Mouse (Mus musculus): Measurements from ENCODE around the gene Fam169b. TPM values are rescaled to one million over a fixed set of nuclear protein-coding genes. Genes with fewer than 3 reads are reported as not detected.
"Not testable (repeated sequence)": the region's sequence is repeated elsewhere in the genome, so short reads cannot be mapped to it uniquely, and the experiment has no call there.

Fam169b gene
- total and polyA plus RNA-seq, 2 experiments: 21.8 to 25.8 TPM

GRCm38 (mm10) chr7:68274951-68275350 lies 1.3 kb downstream of the Fam169b start:
- peak overlapping the region; percentile 91 for H3K4me3 ChIP-seq (ENCODE audit: insufficient read depth, low read depth, low read length)
- H3K4me1 ChIP-seq (ENCODE audit: control insufficient read depth, insufficient read depth, low read length): peaks cover 17% of the 10 kb centered on the region; the same call in 1 of the 2 replicates
- TF ChIP-seq CTCF (IDR thresholded peaks at IDR 0.05; ENCODE audit: low read depth, low read length) (no peak), POLR2A (IDR thresholded peaks at IDR 0.05; ENCODE audit: extremely low read depth, insufficient read depth, low read length) (peak; percentile 42; the same call in 1 of the 2 replicates)
- peak; percentile 89 for DNase-seq (ENCODE audit: extremely low read depth, low read depth, low spot score)
- H3K79me2 ChIP-seq (ENCODE audit: control insufficient read depth, insufficient read depth, low read length): peaks cover 20% of the 10 kb centered on the region; the same call in 1 of the 2 replicates
- H3K27me3 ChIP-seq (ENCODE audit: control insufficient read depth, insufficient read depth, low read length): no peaks in the 10 kb centered on the region
- H3K9ac ChIP-seq (ENCODE audit: low read depth, low read length): peak overlapping the region; percentile 93
- H3K27ac ChIP-seq (replicated peaks; ENCODE audit: insufficient read depth, low read depth, low read length): peak overlapping the region; percentile 95
- no peaks in the 10 kb centered on the region for H3K36me3 ChIP-seq (ENCODE audit: control insufficient read depth, insufficient read depth, low read length)
- WGBS: 20% methylated on average over 9 of the region's 9 CpGs

- Histone ChIP-seq H3K79me2 (ENCODE audit: control insufficient read depth, insufficient read depth, low read length) (peaks cover 21% of the 10 kb centered on the region; the same call in 1 of the 2 replicates), H3K4me1 (ENCODE audit: control insufficient read depth, insufficient read depth, low read length) (peaks cover 18% of the 10 kb centered on the region), H3K27ac (replicated peaks; ENCODE audit: insufficient read depth, low read depth, low read length) (peak overlapping the region; percentile 95), H3K4me3 (ENCODE audit: insufficient read depth, low read depth, low read length) (peak overlapping the region; percentile 91), H3K9ac (ENCODE audit: low read depth, low read length) (peak overlapping the region; percentile 95)
- not testable (repeated sequence) for H3K27me3 ChIP-seq (ENCODE audit: control insufficient read depth, insufficient read depth, low read length); DNase-seq (ENCODE audit: extremely low read depth, low read depth, low spot score); H3K36me3 ChIP-seq (ENCODE audit: control insufficient read depth, insufficient read depth, low read length)
- WGBS: 34% methylated on average over 9 of the region's 9 CpGs
These were observed 1.8 kb downstream of the Fam169b start for GRCm38 (mm10) chr7:68275445-68275837.

DNA sequence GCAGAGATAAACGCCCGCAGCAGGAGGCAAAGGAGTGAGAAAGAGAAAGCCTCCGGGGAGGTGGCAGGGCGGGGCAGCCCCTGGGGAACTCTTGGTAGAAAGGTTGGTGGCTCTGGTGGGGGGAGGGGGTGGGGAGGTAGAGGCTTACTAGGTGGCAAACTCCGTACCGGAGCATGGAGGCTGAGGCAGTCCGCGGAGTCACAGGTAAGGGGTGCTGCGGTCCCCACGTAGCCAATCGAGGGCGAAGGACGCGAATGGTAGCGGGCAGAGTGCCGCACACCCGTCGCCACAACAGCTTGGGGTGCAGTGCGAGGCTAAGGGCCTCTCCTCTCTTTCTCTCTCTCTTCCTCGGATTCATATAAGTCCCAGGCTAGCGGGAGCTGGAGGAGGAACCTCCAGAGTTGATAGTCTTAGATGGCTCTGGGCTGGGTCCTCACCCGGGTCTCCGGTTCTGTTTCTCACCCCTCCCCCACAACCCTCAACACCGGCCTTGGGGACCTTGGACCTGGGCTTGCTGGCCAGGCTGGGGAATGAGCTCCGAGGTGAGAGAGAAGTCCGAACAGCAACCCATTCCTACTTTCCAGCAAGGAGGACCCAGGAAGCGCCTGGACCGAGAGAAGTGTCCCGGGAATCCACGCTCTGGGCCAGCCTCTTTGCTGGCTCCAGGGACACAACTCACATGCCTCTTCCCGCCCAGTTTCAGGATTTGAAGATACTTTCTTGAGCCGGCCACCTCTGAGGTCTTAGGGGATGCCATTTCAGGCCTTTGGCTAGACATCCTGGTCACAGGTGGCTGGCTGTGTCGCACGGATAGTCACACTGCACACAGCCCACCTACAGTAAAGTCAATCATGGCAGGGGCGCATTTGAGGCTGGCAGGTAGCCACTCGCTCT lies 2.4 kb downstream of the Fam169b start:
- Histone ChIP-seq H3K27me3 (ENCODE audit: control insufficient read depth, insufficient read depth, low read length) (no peaks in the 10 kb centered on the region), H3K36me3 (ENCODE audit: control insufficient read depth, insufficient read depth, low read length) (no peaks in the 10 kb centered on the region), H3K4me3 (ENCODE audit: insufficient read depth, low read depth, low read length) (peak overlapping the region; percentile 91), H3K79me2 (ENCODE audit: control insufficient read depth, insufficient read depth, low read length) (peaks cover 24% of the 10 kb centered on the region; the same call in 1 of the 2 replicates), H3K9ac (ENCODE audit: low read depth, low read length) (peak overlapping the region; percentile 95), H3K27ac (replicated peaks; ENCODE audit: insufficient read depth, low read depth, low read length) (peak overlapping the region; percentile 95), H3K4me1 (ENCODE audit: control insufficient read depth, insufficient read depth, low read length) (peaks cover 20% of the 10 kb centered on the region)
- peak; percentile 82 for DNase-seq (ENCODE audit: extremely low read depth, low read depth, low spot score)
- 4% methylated on average over 36 of the region's 36 CpGs for whole genome bisulfite sequencing
- no peak for TF ChIP-seq CTCF (IDR thresholded peaks at IDR 0.05; ENCODE audit: low read depth, low read length)
- TF ChIP-seq POLR2A (IDR thresholded peaks at IDR 0.05; ENCODE audit: extremely low read depth, insufficient read depth, low read length): peak; percentile 82

DNA sequence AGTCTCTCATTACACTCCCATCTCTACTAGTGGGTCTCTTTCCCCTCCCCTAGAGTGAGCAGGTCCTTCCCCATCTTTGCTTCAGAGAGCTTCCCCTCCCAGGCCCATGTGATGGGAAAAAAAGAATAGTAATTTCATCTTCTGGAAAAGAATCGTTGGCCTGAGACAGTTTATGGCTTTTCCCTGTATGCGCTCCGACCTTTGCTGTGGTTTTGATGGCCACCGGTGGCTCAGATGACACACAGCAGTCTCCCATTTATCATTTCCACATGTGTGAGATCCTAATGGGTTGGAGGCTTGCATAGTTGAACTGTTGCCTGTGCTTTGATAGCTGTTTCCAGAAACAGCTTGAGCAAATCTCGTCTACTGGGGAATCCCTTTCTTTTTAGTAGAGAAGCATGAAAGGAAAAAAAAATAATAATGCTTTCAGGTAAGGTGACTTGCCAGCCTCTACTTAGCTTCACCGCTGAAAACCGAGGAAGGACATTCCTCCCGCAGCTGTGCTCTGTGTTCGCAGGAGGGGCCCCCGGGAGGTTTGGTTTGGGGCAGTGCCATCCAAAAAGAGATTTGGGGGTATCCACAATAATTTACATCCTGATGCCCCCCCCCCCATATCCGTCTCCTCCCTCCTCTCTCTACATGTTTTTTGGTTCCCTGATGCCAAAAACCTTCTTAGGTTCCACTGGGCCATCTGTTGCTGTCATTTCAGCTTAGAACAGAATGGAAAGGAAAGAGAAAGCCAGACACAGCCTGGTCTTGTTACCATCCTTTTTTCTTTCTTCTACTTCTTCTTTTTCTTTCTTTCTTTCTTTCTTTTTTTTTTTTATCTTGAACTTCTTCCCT lies 3.6 kb downstream of the Fam169b start:
- H3K27ac ChIP-seq (replicated peaks; ENCODE audit: insufficient read depth, low read depth, low read length): peak overlapping the region; percentile 95
- peaks cover 24% of the 10 kb centered on the region; the same call in 1 of the 2 replicates for H3K79me2 ChIP-seq (ENCODE audit: control insufficient read depth, insufficient read depth, low read length)
- H3K4me3 ChIP-seq (ENCODE audit: insufficient read depth, low read depth, low read length): peak overlapping the region; percentile 52
- 24% methylated on average over 11 of the region's 11 CpGs for WGBS
- no peaks in the 10 kb centered on the region for H3K27me3 ChIP-seq (ENCODE audit: control insufficient read depth, insufficient read depth, low read length)
- TF ChIP-seq CTCF (IDR thresholded peaks at IDR 0.05; ENCODE audit: low read depth, low read length) (no peak), POLR2A (IDR thresholded peaks at IDR 0.05; ENCODE audit: extremely low read depth, insufficient read depth, low read length) (no peak)
- H3K36me3 ChIP-seq (ENCODE audit: control insufficient read depth, insufficient read depth, low read length): no peaks in the 10 kb centered on the region
- DNase-seq (ENCODE audit: extremely low read depth, low read depth, low spot score): peak; percentile 56
- H3K9ac ChIP-seq (ENCODE audit: low read depth, low read length): peak overlapping the region; percentile 67
- H3K4me1 ChIP-seq (ENCODE audit: control insufficient read depth, insufficient read depth, low read length): peaks cover 24% of the 10 kb centered on the region

- Histone ChIP-seq H3K9ac (ENCODE audit: low read depth, low read length) (peak overlapping the region; percentile 67), H3K79me2 (ENCODE audit: control insufficient read depth, insufficient read depth, low read length) (peaks cover 24% of the 10 kb centered on the region; the same call in 1 of the 2 replicates), H3K27ac (replicated peaks; ENCODE audit: insufficient read depth, low read depth, low read length) (peak overlapping the region; percentile 95), H3K4me1 (ENCODE audit: control insufficient read depth, insufficient read depth, low read length) (peaks cover 26% of the 10 kb centered on the region), H3K36me3 (ENCODE audit: control insufficient read depth, insufficient read depth, low read length) (no peaks in the 10 kb centered on the region), H3K27me3 (ENCODE audit: control insufficient read depth, insufficient read depth, low read length) (no peaks in the 10 kb centered on the region), H3K4me3 (ENCODE audit: insufficient read depth, low read depth, low read length) (peak overlapping the region; percentile 52)
- DNase-seq (ENCODE audit: extremely low read depth, low read depth, low spot score): peak; percentile 58
- WGBS: 28% methylated on average over 4 of the region's 4 CpGs
- TF ChIP-seq CTCF (IDR thresholded peaks at IDR 0.05; ENCODE audit: low read depth, low read length): no peak
- TF ChIP-seq POLR2A (IDR thresholded peaks at IDR 0.05; ENCODE audit: extremely low read depth, insufficient read depth, low read length): no peak
These were observed 4.2 kb downstream of the Fam169b start for GRCm38 (mm10) chr7:68277897-68278270.

All from liver, adult 2 months (tissue).